Mouse (Mus musculus): ENCODE data around the gene Enah. TPM values are rescaled to one million over a fixed set of nuclear protein-coding genes. Genes with fewer than 3 reads are reported as not detected.

Enah gene
- polyA plus RNA-seq, 1 experiment from 2014 or later, result 0.36 TPM

GRCm38 (mm10) chr1:181993597-181993996, 26.2 kb downstream of the Enah start:
- H3K36me3 ChIP-seq (replicated peaks; ENCODE audit: insufficient read depth, low read length), result no peaks in the 10 kb centered on the region
- 68% methylated on average over 5 of the region's 5 CpGs for WGBS (ENCODE audit: insufficient replicate concordance)
- H3K9ac ChIP-seq (replicated peaks), result no peak overlapping the region
- TF ChIP-seq EP300 (IDR thresholded peaks at IDR 0.05; ENCODE audit: low read depth), result no peak
- TF ChIP-seq CTCF (IDR thresholded peaks at IDR 0.05; ENCODE audit: low read depth), result no peak
- ATAC-seq (no peak), DNase-seq (no peak)
- no peak overlapping the region for H3K4me2 ChIP-seq (ENCODE audit: low read depth, low read length)
- no peaks in the 10 kb centered on the region for H3K27me3 ChIP-seq (ENCODE audit: insufficient read depth, low read length)
- H3K4me1 ChIP-seq (ENCODE audit: insufficient read depth), result no peaks in the 10 kb centered on the region
- no peaks in the 10 kb centered on the region for H3K9me3 ChIP-seq (ENCODE audit: low read length)
- no peak overlapping the region for H3K27ac ChIP-seq (ENCODE audit: low read depth)
- no peak overlapping the region for H3K4me3 ChIP-seq (ENCODE audit: low read depth, low read length)

- Histone ChIP-seq H3K4me1 (ENCODE audit: insufficient read depth) (no peaks in the 10 kb centered on the region), H3K4me2 (ENCODE audit: low read depth, low read length) (no peak overlapping the region), H3K27ac (ENCODE audit: low read depth) (no peak overlapping the region), H3K27me3 (ENCODE audit: insufficient read depth, low read length) (no peaks in the 10 kb centered on the region), H3K9me3 (ENCODE audit: low read length) (no peaks in the 10 kb centered on the region), H3K9ac (replicated peaks) (no peak overlapping the region), H3K36me3 (replicated peaks; ENCODE audit: insufficient read depth, low read length) (no peaks in the 10 kb centered on the region), H3K4me3 (ENCODE audit: low read depth, low read length) (no peak overlapping the region)
- 73% methylated on average over 2 of the region's 2 CpGs for WGBS (ENCODE audit: insufficient replicate concordance)
- ATAC-seq, result no peak
- TF ChIP-seq CTCF (IDR thresholded peaks at IDR 0.05; ENCODE audit: low read depth) (no peak), EP300 (IDR thresholded peaks at IDR 0.05; ENCODE audit: low read depth) (no peak)
- DNase-seq, result no peak
Measured at GRCm38 (mm10) chr1:181988367-181988766, 31.4 kb downstream of the Enah start.

- ATAC-seq (no peak), DNase-seq (no peak)
- TF ChIP-seq EP300 (IDR thresholded peaks at IDR 0.05; ENCODE audit: low read depth), result no peak
- TF ChIP-seq CTCF (IDR thresholded peaks at IDR 0.05; ENCODE audit: low read depth), result no peak
- Histone ChIP-seq H3K27ac (ENCODE audit: low read depth) (no peak overlapping the region), H3K27me3 (ENCODE audit: insufficient read depth, low read length) (no peaks in the 10 kb centered on the region), H3K9ac (replicated peaks) (no peak overlapping the region), H3K4me2 (ENCODE audit: low read depth, low read length) (no peak overlapping the region), H3K36me3 (replicated peaks; ENCODE audit: insufficient read depth, low read length) (no peaks in the 10 kb centered on the region), H3K9me3 (ENCODE audit: low read length) (no peaks in the 10 kb centered on the region), H3K4me3 (ENCODE audit: low read depth, low read length) (no peak overlapping the region), H3K4me1 (ENCODE audit: insufficient read depth) (no peaks in the 10 kb centered on the region)
- 53% methylated on average over 2 of the region's 2 CpGs for WGBS (ENCODE audit: insufficient replicate concordance)
Measured at GRCm38 (mm10) chr1:181987226-181987625, 32.6 kb downstream of the Enah start.

- WGBS (ENCODE audit: insufficient replicate concordance), result 54% methylated on average over 1 of the region's 1 CpGs
- Histone ChIP-seq H3K9me3 (ENCODE audit: low read length) (no peaks in the 10 kb centered on the region), H3K4me1 (ENCODE audit: insufficient read depth) (no peaks in the 10 kb centered on the region), H3K9ac (replicated peaks) (no peak overlapping the region), H3K27me3 (ENCODE audit: insufficient read depth, low read length) (no peaks in the 10 kb centered on the region), H3K36me3 (replicated peaks; ENCODE audit: insufficient read depth, low read length) (no peaks in the 10 kb centered on the region), H3K4me3 (ENCODE audit: low read depth, low read length) (no peak overlapping the region), H3K27ac (ENCODE audit: low read depth) (no peak overlapping the region), H3K4me2 (ENCODE audit: low read depth, low read length) (no peak overlapping the region)
- no peak for DNase-seq
- no peak for ATAC-seq
- TF ChIP-seq CTCF (IDR thresholded peaks at IDR 0.05; ENCODE audit: low read depth), result no peak
Measured at GRCm38 (mm10) chr1:181985880-181986279, 33.9 kb downstream of the Enah start.

GRCm38 (mm10) chr1:181984811-181985210, 35.0 kb downstream of the Enah start:
- WGBS (ENCODE audit: insufficient replicate concordance), result 93% methylated on average over 2 of the region's 2 CpGs
- H3K4me2 ChIP-seq (ENCODE audit: low read depth, low read length), result no peak overlapping the region

GRCm38 (mm10) chr1:181980017-181980719, 39.6 kb downstream of the Enah start:
- H3K27ac ChIP-seq (ENCODE audit: low read depth), result no peak overlapping the region
- no peak for TF ChIP-seq CTCF (IDR thresholded peaks at IDR 0.05; ENCODE audit: low read depth)
- no peak for TF ChIP-seq EP300 (IDR thresholded peaks at IDR 0.05; ENCODE audit: low read depth)
- no peak overlapping the region for H3K4me3 ChIP-seq (ENCODE audit: low read depth, low read length)
- DNase-seq (no peak), ATAC-seq (no peak)
- H3K9me3 ChIP-seq (ENCODE audit: low read length), result no peaks in the 10 kb centered on the region
- 88% methylated on average over 14 of the region's 14 CpGs for WGBS (ENCODE audit: insufficient replicate concordance)
- no peak overlapping the region for H3K9ac ChIP-seq (replicated peaks)
- H3K4me1 ChIP-seq (ENCODE audit: insufficient read depth), result no peaks in the 10 kb centered on the region
- no peaks in the 10 kb centered on the region for H3K27me3 ChIP-seq (ENCODE audit: insufficient read depth, low read length)
- H3K36me3 ChIP-seq (replicated peaks; ENCODE audit: insufficient read depth, low read length), result no peaks in the 10 kb centered on the region
- H3K4me2 ChIP-seq (ENCODE audit: low read depth, low read length), result no peak overlapping the region

More at GRCm38 (mm10) chr1:181984811-181985210, 35.0 kb downstream of the Enah start:
- no peak overlapping the region for H3K9ac ChIP-seq (replicated peaks)
- no peak for TF ChIP-seq EP300 (IDR thresholded peaks at IDR 0.05; ENCODE audit: low read depth)
- no peak for TF ChIP-seq CTCF (IDR thresholded peaks at IDR 0.05; ENCODE audit: low read depth)
- H3K27ac ChIP-seq (ENCODE audit: low read depth), result no peak overlapping the region
- ATAC-seq (no peak), DNase-seq (no peak)
- no peaks in the 10 kb centered on the region for H3K27me3 ChIP-seq (ENCODE audit: insufficient read depth, low read length)
- H3K36me3 ChIP-seq (replicated peaks; ENCODE audit: insufficient read depth, low read length), result no peaks in the 10 kb centered on the region
- H3K9me3 ChIP-seq (ENCODE audit: low read length), result no peaks in the 10 kb centered on the region
- H3K4me3 ChIP-seq (ENCODE audit: low read depth, low read length), result no peak overlapping the region
- H3K4me1 ChIP-seq (ENCODE audit: insufficient read depth), result no peaks in the 10 kb centered on the region
